Mouse (Mus musculus): ENCODE measurements around the gene Tmem216.
A peak's percentile ranks its signal among the peaks of the same experiment; 100 is the strongest.

The Tmem216 gene

DNA sequence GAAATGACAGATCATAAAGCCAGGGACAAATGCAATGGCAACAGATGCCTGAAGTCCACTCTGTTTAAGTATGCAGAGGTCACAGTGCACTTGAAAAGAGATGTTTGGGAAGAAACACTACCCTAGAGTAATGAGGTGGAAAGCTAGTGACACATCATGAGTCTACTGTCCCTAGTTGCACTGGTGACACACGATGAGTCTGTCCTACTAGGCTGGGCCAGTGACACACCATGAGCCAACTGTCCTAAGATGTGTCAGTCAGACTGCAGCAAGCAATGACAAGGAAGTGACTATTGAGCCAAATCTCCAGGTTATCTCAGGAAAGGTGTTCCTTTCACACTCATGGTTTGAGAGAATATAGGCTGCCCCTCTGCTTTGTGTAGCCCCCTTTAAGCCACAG lies 60.4 kb downstream of the Tmem216 start:
- no peak for DNase-seq (ENCODE audit: low read depth, low spot score)

DNA sequence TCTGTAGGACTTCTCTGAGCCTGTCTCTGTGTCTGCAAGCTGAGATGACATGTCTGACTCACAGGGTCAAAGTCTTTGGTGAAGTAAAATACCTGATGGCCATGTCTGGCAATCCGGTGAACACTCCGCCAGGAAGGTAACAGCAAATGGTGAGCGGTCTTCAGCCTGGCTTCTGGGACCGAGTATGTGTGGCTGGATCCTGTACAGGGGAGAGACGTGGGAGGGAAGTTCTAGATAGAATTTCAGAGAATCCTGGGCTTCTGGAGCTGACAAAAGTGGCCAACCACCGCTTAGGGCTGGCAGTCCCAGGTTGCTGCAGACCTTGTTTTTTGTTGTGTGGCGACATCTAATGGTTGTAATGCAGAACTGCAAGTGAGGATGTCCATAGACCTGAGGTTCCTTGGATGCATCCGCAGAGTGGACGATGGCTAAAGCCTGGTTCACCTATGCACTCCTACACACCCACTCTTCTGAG lies 69.7 kb downstream of the Tmem216 start:
- peak; percentile 72 for DNase-seq (ENCODE audit: low read depth, low spot score)
